Mouse (Mus musculus) small intestine, adult 2 months (tissue): ENCODE data around the gene Acacb. TPM values are rescaled to one million over a fixed set of nuclear protein-coding genes. Genes with fewer than 3 reads are reported as not detected.
A peak's percentile ranks its signal among the peaks of the same experiment; 100 is the strongest.

Source experiments
- H3K27ac ChIP-seq: fragments of 200-500 bp; 2 replicates; pipeline ENCODE4 v1.5.1; 2012; ENCODE audit warnings: low read depth, low read length, control low read depth, inconsistent platforms; ENCODE audit not compliant: insufficient read depth
- H3K27me3 ChIP-seq: fragments of 200-500 bp; 2 replicates; pipeline ENCODE4 v1.6.1; 2012; ENCODE audit warnings: mild to moderate bottlenecking, moderate library complexity, low read length, inconsistent platforms; ENCODE audit not compliant: control insufficient read depth, insufficient read depth
- H3K36me3 ChIP-seq: fragments of 200-500 bp; 2 replicates; pipeline ENCODE4 v1.6.1; 2012; ENCODE audit warnings: mild to moderate bottlenecking, low read length, control low read depth, inconsistent platforms; ENCODE audit not compliant: control insufficient read depth, insufficient read depth
- H3K4me1 ChIP-seq: fragments of 200-500 bp; 2 replicates; pipeline ENCODE4 v1.6.1; 2012; ENCODE audit warnings: low read length, inconsistent platforms, mixed read lengths; ENCODE audit not compliant: control insufficient read depth, insufficient read depth, insufficient read length
- H3K4me3 ChIP-seq: fragments of 200-500 bp; 2 replicates; pipeline ENCODE4 v1.5.1; 2012; ENCODE audit warnings: low read depth, mild to moderate bottlenecking, control low read depth, inconsistent platforms, low read length, moderate library complexity
- CTCF ChIP-seq: fragments of 200-500 bp; IDR thresholded peaks from 2 replicates; pipeline ENCODE4 v1.5.1; 2012; ENCODE audit warnings: low read depth, mild to moderate bottlenecking, control low read depth, inconsistent platforms, low read length, moderate library complexity, mixed read lengths; ENCODE audit not compliant: insufficient replicate concordance, insufficient read length; ENCODE audit errors: extremely low read depth
- POLR2A ChIP-seq: fragments of 200-500 bp; IDR thresholded peaks from 2 replicates; pipeline ENCODE4 v1.6.1; 2012; ENCODE audit warnings: low read depth, mild to moderate bottlenecking, control low read depth, inconsistent platforms, low read length, moderate library complexity
- WGBS: fragments of 180-500 bp; shearing (Covaris S2); methylation state at CpG from one replicate; pipeline ENCODE4 v1.1.7; 2018; 5-methylcytosine and 5-hydroxymethylcytosine counted together
- polyA plus RNA-seq: library from polyadenylated mRNA; depleted of rRNA; stranded (reverse); fragments of >200 nt; gene quantifications from 2 replicates; pipeline ENCODE4 v1.2.3, GENCODE M21; 2012

Acacb gene
- polyA plus RNA-seq, 1 experiment, result 3.1 TPM

DNA sequence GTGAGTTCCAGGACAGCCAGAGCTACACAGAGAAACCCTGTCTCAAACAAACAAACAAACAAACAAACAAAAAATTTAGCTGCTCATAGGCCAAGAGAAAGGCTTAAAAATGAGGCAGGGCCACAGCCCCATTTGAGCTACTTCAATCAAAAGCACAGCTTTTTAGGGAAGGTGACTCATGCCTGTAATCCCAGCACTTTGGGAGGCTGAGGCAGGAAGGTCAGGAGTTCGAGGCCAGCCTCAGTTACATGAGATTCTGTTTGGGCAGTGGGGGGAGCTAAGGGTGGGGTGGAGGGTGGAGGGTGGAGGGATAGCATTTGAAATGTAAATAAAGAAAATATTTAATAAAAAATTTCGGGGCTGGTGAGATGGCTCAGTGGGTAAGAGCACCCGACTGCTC, 26.6 kb downstream of the Acacb start:
- Histone ChIP-seq H3K27ac (no peak overlapping the region), H3K4me3 (no peak overlapping the region), H3K36me3 (no peaks in the 10 kb centered on the region), H3K4me1 (peaks cover 10% of the 10 kb centered on the region), H3K27me3 (no peaks in the 10 kb centered on the region)
- TF ChIP-seq POLR2A, result no peak
- TF ChIP-seq CTCF, result no peak
- 88% methylated on average over 3 of the region's 3 CpGs for WGBS

DNA sequence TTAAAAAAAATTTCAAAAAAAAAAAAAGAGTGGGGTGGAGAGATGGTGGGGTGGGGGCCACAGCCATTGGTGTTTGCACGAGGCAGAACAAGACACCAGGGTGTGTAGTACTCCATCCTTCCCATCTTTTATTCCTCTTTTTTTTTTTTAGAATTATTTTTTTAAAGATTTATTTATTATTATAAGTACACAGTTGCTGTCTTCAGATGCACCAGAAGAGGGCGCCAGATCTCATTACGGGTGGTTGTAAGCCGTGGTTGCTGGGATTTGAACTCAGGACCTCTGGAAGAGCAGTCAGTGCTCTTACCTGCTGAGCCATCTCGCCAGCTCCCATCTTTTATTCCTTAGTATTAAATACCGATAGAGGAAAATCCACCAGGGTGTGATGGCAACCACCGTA, 27.1 kb downstream of the Acacb start:
- H3K4me1 ChIP-seq, result peaks cover 10% of the 10 kb centered on the region
- H3K36me3 ChIP-seq, result no peaks in the 10 kb centered on the region
- no peaks in the 10 kb centered on the region for H3K27me3 ChIP-seq
- no peak overlapping the region for H3K27ac ChIP-seq
- TF ChIP-seq CTCF (peak; percentile 36; the same call in 1 of the 2 replicates), POLR2A (no peak)
- WGBS, result 63% methylated on average over 7 of the region's 7 CpGs
- no peak overlapping the region for H3K4me3 ChIP-seq

GRCm38 (mm10) chr5:114173877-114174581, 27.7 kb downstream of the Acacb start:
- H3K36me3 ChIP-seq, result no peaks in the 10 kb centered on the region
- no peak overlapping the region for H3K27ac ChIP-seq
- H3K4me3 ChIP-seq, result no peak overlapping the region
- no peaks in the 10 kb centered on the region for H3K27me3 ChIP-seq
- H3K4me1 ChIP-seq, result peaks cover 10% of the 10 kb centered on the region
- 13% methylated on average over 16 of the region's 16 CpGs for WGBS
- no peak for TF ChIP-seq CTCF
- TF ChIP-seq POLR2A, result no peak

DNA sequence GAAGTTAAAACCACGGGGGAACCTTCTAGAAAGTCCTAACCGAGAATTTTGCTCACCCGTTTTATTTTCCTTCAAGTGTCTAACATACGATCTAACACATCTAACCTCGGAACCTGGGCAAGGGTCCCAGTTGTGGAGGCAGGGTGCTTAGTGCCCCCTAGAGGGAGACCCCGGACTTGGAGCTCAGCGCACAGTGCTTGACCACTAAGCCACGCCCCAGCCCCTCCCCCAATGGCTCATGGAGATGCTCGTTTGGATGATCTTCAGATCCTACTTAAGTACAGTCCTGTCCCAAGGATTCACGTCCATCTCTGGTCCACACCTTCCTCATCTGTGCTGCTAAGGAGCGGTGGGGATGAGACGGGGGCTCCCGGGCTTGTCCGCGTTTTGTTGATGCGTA, 28.3 kb downstream of the Acacb start:
- WGBS, result 18% methylated on average over 16 of the region's 16 CpGs

DNA sequence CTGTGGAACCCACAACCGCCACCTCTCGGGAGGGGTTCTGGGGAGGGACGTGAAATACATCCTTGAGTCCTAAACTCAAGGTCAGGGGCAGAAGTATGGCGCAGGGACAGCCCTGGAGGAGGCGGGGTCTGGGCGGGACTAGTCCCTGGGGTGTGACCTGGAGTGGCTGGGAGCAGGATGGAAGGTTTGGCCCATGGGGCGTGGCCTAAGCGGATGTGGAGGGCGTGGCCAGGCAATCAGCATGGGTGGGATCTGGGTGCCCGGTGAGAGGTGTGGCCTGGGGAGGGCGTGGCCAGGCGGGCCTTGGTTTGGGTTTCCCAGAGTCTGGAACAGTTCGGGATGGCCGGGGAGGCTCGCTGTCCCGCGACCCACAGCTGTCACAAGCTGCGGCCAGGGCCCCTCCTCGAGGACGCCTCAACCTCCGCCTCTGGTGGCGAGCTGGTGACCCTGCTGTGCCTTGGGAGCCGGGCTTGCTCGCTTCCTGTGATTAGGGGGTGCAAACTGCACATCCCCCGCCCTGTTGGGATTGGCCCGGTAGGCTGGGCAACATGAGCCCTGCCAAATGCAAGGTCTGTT, 29.3 kb downstream of the Acacb start:
- Histone ChIP-seq H3K27me3 (no peaks in the 10 kb centered on the region), H3K4me1 (peaks cover 10% of the 10 kb centered on the region), H3K4me3 (peak overlapping the region; percentile 67), H3K27ac (0 out of 2 replicates have a peak overlapping the region, but pooled peaks have one; percentile 17), H3K36me3 (no peaks in the 10 kb centered on the region)
- WGBS, result under 1% methylated on average over 26 of the region's 26 CpGs
- TF ChIP-seq POLR2A, result peak; percentile 55; the same call in 1 of the 2 replicates
- no peak for TF ChIP-seq CTCF

More for the DNA sequence above, 28.3 kb downstream of the Acacb start:
- peaks cover 10% of the 10 kb centered on the region for H3K4me1 ChIP-seq
- TF ChIP-seq POLR2A (no peak), CTCF (peak; percentile 39; the same call in 1 of the 2 replicates)
- no peak overlapping the region for H3K4me3 ChIP-seq
- H3K27ac ChIP-seq, result no peak overlapping the region
- no peaks in the 10 kb centered on the region for H3K36me3 ChIP-seq
- H3K27me3 ChIP-seq, result no peaks in the 10 kb centered on the region

DNA sequence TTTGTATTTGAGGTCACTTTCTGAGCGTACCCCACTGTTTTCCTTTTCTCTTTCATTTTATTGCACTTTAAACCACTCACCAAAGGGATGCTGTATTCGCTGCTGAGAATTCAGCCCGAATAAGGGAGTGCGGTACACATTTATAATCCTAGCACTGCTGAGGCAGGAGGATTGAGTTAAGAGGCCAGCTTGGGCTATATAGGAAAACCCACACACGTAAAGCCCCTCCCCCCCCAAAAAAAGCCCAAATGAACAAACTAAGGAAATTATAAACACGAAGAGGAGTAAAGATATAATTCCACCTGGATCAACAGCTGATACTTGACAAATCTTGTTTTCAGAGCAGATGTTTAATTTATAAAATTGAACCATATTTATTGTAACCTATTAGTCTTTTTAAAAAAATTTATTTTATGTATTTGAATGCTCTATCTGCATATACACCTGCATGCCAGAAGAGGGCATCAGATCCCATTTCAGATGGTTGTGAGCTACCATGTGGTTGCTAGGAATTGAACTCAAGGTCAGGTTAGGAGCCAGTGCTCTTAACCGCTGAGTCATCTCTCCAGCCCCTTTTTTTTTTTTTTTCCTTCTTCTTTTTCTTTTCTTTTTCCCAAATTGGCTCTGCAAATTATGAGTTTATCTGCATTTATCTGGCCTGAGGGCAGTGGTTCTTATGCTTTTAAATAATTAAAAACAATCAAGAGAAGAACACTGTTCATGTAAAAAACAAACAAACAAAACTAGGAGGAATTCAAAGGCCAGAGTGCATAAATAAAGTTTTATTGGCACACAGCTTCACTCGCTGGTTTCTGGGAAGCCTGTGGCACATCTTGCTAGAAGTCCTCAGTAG, 30.4 kb downstream of the Acacb start:
- no peaks in the 10 kb centered on the region for H3K36me3 ChIP-seq
- H3K4me3 ChIP-seq, result no peak overlapping the region
- no peaks in the 10 kb centered on the region for H3K27me3 ChIP-seq
- TF ChIP-seq POLR2A (no peak), CTCF (no peak)
- 63% methylated on average over 8 of the region's 8 CpGs for WGBS
- H3K27ac ChIP-seq, result no peak overlapping the region
- peaks cover 10% of the 10 kb centered on the region for H3K4me1 ChIP-seq
